Mouse (Mus musculus) T-cell, adult 2 months (primary cell): ENCODE measurements around the gene Gm3448.
A peak's percentile ranks its signal among the peaks of the same experiment; 100 is the strongest.

ENCODE experiments used
- DNase-seq: peaks from one replicate; pipeline ENCODE4 v3.0.0; 2022; ENCODE audit warnings: low spot score

The Gm3448 gene

GRCm38 (mm10) chr17:14959979-14960378, 81.4 kb downstream of the Gm3448 start:
- DNase-seq, result no peak

- DNase-seq, result peak; percentile 12
These were observed 82.5 kb downstream of the Gm3448 start for GRCm38 (mm10) chr17:14958686-14959327.

- DNase-seq, result no peak
These were observed 87.9 kb downstream of the Gm3448 start for GRCm38 (mm10) chr17:14953452-14953851.

- no peak for DNase-seq
These were observed 92.0 kb downstream of the Gm3448 start for GRCm38 (mm10) chr17:14949161-14949827.
